Mouse (Mus musculus) stomach, postnatal 0 days (tissue): ENCODE results near the gene Fance. TPM values are rescaled to one million over a fixed set of nuclear protein-coding genes. Genes with fewer than 3 reads are reported as not detected.

Experiments
- ATAC-seq: fragments of 200-750 bp; cut with Nextera tagmentation; 2 replicates; pipeline ENCODE4 v1.8.0; 2017; ENCODE audit not compliant: low FRiP score, low TSS enrichment
- DNase-seq: peaks from one replicate; pipeline ENCODE4 v3.0.0-alpha.2; 2016; ENCODE audit warnings: low spot score
- H3K27ac ChIP-seq: fragments of 300-500 bp; sonication (generic); replicated peaks from 2 replicates; pipeline ENCODE4 v1.5.1; 2014; ENCODE audit warnings: mild to moderate bottlenecking, control low read depth
- H3K27me3 ChIP-seq: fragments of 300-500 bp; sonication (generic); 2 replicates; pipeline ENCODE4 v1.6.1; 2014; ENCODE audit warnings: low read length; ENCODE audit not compliant: control insufficient read depth, insufficient read depth
- H3K36me3 ChIP-seq: fragments of 300-500 bp; sonication (generic); 2 replicates; pipeline ENCODE4 v1.6.1; 2014; ENCODE audit warnings: low read length, mixed read lengths; ENCODE audit not compliant: control insufficient read depth, insufficient read depth
- H3K4me1 ChIP-seq: fragments of 300-500 bp; sonication (generic); replicated peaks from 2 replicates; pipeline ENCODE4 v1.6.1; 2014; ENCODE audit warnings: antibody characterized with exemption; ENCODE audit not compliant: control insufficient read depth, insufficient read depth
- H3K4me2 ChIP-seq: fragments of 300-500 bp; sonication (generic); replicated peaks from 2 replicates; pipeline ENCODE4 v1.6.1; 2014; ENCODE audit warnings: low read depth, mild to moderate bottlenecking, control low read depth, moderate library complexity
- H3K4me3 ChIP-seq: fragments of 300-500 bp; sonication (generic); 2 replicates; pipeline ENCODE4 v1.5.1; 2014; ENCODE audit warnings: low read depth, low read length, control low read depth
- H3K9ac ChIP-seq: fragments of 300-500 bp; sonication (generic); 2 replicates; pipeline ENCODE4 v1.6.1; 2014; ENCODE audit warnings: mild to moderate bottlenecking, low read length, control low read depth, mixed read lengths
- H3K9me3 ChIP-seq: fragments of 300-500 bp; sonication (generic); 2 replicates; pipeline ENCODE4 v1.6.1; 2016; ENCODE audit warnings: low read length; ENCODE audit not compliant: control insufficient read depth
- CTCF ChIP-seq: IDR thresholded peaks from 2 replicates; pipeline ENCODE4 v1.5.1; 2016; ENCODE audit warnings: antibody characterized with exemption, low read depth, mild to moderate bottlenecking, moderate library complexity
- EP300 ChIP-seq: optimal IDR thresholded peaks from 2 replicates; pipeline ENCODE3; 2016; ENCODE audit warnings: antibody characterized with exemption
- WGBS: fragments of 180-500 bp; shearing (Covaris S2); extraction: QIAGEN DNeasy Blood & Tissue Kit; methylation state at CpG from one replicate; pipeline ENCODE4 v1.1.7; 2014; 5-methylcytosine and 5-hydroxymethylcytosine counted together
- polyA plus RNA-seq: library from polyadenylated mRNA; unstranded; fragments of >200 nt; fragmentation: Nextera tagmentation; extraction: Ambion mirVana; gene quantifications from 2 replicates; pipeline ENCODE4 v1.2.1, GENCODE M21; 2015

Gene Fance
- polyA plus RNA-seq, 1 experiment from 2014 or later = 19.2 TPM

GRCm38 (mm10) chr17:28287578-28287977, 25.7 kb upstream of the Fance start:
- DNase-seq (no peak), ATAC-seq (0 out of 2 replicates have a peak, but pooled peaks have one; percentile 22)
- H3K4me3 ChIP-seq = no peak overlapping the region
- H3K4me2 ChIP-seq = no peak overlapping the region
- H3K36me3 ChIP-seq = peaks cover 5% of the 10 kb centered on the region; the same call in 1 of the 2 replicates
- H3K9me3 ChIP-seq = no peaks in the 10 kb centered on the region
- no peaks in the 10 kb centered on the region for H3K4me1 ChIP-seq
- no peak for TF ChIP-seq EP300
- TF ChIP-seq CTCF = no peak
- H3K9ac ChIP-seq = no peak overlapping the region
- 53% methylated on average over 8 of the region's 8 CpGs for whole genome bisulfite sequencing
- no peaks in the 10 kb centered on the region for H3K27me3 ChIP-seq
- H3K27ac ChIP-seq = no peak overlapping the region

GRCm38 (mm10) chr17:28287980-28288379, 25.3 kb upstream of the Fance start:
- Histone ChIP-seq H3K4me2 (no peak overlapping the region), H3K9me3 (no peaks in the 10 kb centered on the region), H3K9ac (no peak overlapping the region), H3K4me3 (no peak overlapping the region), H3K4me1 (no peaks in the 10 kb centered on the region), H3K27me3 (no peaks in the 10 kb centered on the region), H3K27ac (no peak overlapping the region), H3K36me3 (peaks cover 5% of the 10 kb centered on the region; the same call in 1 of the 2 replicates)
- DNase-seq (no peak), ATAC-seq (no peak)
- TF ChIP-seq CTCF = peak; percentile 58
- no peak for TF ChIP-seq EP300
- WGBS = 57% methylated on average over 5 of the region's 5 CpGs

- no peak overlapping the region for H3K4me2 ChIP-seq
- no peak overlapping the region for H3K4me3 ChIP-seq
- H3K27me3 ChIP-seq = no peaks in the 10 kb centered on the region
- DNase-seq (peak; percentile 86), ATAC-seq (peak; percentile 73)
- TF ChIP-seq EP300 = no peak
- no peak for TF ChIP-seq CTCF
- H3K9ac ChIP-seq = no peak overlapping the region
- H3K4me1 ChIP-seq = no peaks in the 10 kb centered on the region
- H3K27ac ChIP-seq = peak overlapping the region; percentile 65
- H3K36me3 ChIP-seq = peaks cover 5% of the 10 kb centered on the region; the same call in 1 of the 2 replicates
- H3K9me3 ChIP-seq = no peaks in the 10 kb centered on the region
- WGBS = 59% methylated on average over 3 of the region's 3 CpGs
Observed at GRCm38 (mm10) chr17:28290262-28290661, 23.1 kb upstream of the Fance start.

- no peak overlapping the region for H3K27ac ChIP-seq
- peak; percentile 70 for DNase-seq
- no peak overlapping the region; the same call in 1 of the 2 replicates for H3K9ac ChIP-seq
- no peaks in the 10 kb centered on the region for H3K4me1 ChIP-seq
- H3K36me3 ChIP-seq = peaks cover 5% of the 10 kb centered on the region
- no peaks in the 10 kb centered on the region for H3K9me3 ChIP-seq
- TF ChIP-seq CTCF = no peak
- TF ChIP-seq EP300 = no peak
- H3K4me3 ChIP-seq = no peak overlapping the region
- 59% methylated on average over 11 of the region's 11 CpGs for WGBS
- ATAC-seq = peak; percentile 80
- no peaks in the 10 kb centered on the region for H3K27me3 ChIP-seq
- H3K4me2 ChIP-seq = no peak overlapping the region
Observed at GRCm38 (mm10) chr17:28290671-28291070, 22.6 kb upstream of the Fance start.

GRCm38 (mm10) chr17:28291346-28291745, 22.0 kb upstream of the Fance start:
- Histone ChIP-seq H3K27me3 (no peaks in the 10 kb centered on the region), H3K4me2 (no peak overlapping the region), H3K4me3 (no peak overlapping the region), H3K9ac (no peak overlapping the region), H3K36me3 (peaks cover 5% of the 10 kb centered on the region), H3K27ac (no peak overlapping the region), H3K4me1 (no peaks in the 10 kb centered on the region), H3K9me3 (no peaks in the 10 kb centered on the region)
- ATAC-seq = no peak
- TF ChIP-seq CTCF (no peak), EP300 (no peak)
- WGBS = 78% methylated on average over 7 of the region's 7 CpGs
- no peak for DNase-seq

GRCm38 (mm10) chr17:28293716-28294115, 19.6 kb upstream of the Fance start:
- 64% methylated on average over 4 of the region's 4 CpGs for whole genome bisulfite sequencing
- DNase-seq = no peak
- no peak for ATAC-seq
- Histone ChIP-seq H3K36me3 (peaks cover 14% of the 10 kb centered on the region), H3K4me1 (no peaks in the 10 kb centered on the region), H3K9ac (no peak overlapping the region), H3K9me3 (no peaks in the 10 kb centered on the region), H3K27ac (no peak overlapping the region), H3K27me3 (no peaks in the 10 kb centered on the region), H3K4me2 (no peak overlapping the region), H3K4me3 (no peak overlapping the region)
- TF ChIP-seq EP300 (no peak), CTCF (no peak)
